Mouse (Mus musculus) heart, embryonic 15.5 days (tissue): ENCODE results near the gene 1700030K09Rik. TPM values are rescaled to one million over a fixed set of nuclear protein-coding genes. Genes with fewer than 3 reads are reported as not detected.

ENCODE experiments used
- ATAC-seq: fragments of 200-750 bp; cut with Nextera tagmentation; replicated peaks from 2 replicates; pipeline ENCODE4 v1.8.0; 2017; ENCODE audit warnings: low read depth, moderate TSS enrichment; ENCODE audit not compliant: insufficient number of reproducible peaks, insufficient read depth, low FRiP score
- H3K27ac ChIP-seq: fragments of 300-500 bp; sonication (generic); 2 replicates; pipeline ENCODE4 v1.5.1; 2015; ENCODE audit warnings: mild to moderate bottlenecking, inconsistent platforms
- H3K27me3 ChIP-seq: fragments of 300-500 bp; sonication (generic); 2 replicates; pipeline ENCODE4 v1.6.1; 2015; ENCODE audit warnings: inconsistent platforms
- H3K36me3 ChIP-seq: fragments of 300-500 bp; sonication (generic); 2 replicates; pipeline ENCODE4 v1.6.1; 2015; ENCODE audit warnings: mild to moderate bottlenecking, inconsistent platforms
- H3K4me1 ChIP-seq: fragments of 300-500 bp; sonication (generic); replicated peaks from 2 replicates; pipeline ENCODE4 v1.6.1; 2015; ENCODE audit warnings: inconsistent platforms
- H3K4me2 ChIP-seq: fragments of 300-500 bp; sonication (generic); 2 replicates; pipeline ENCODE4 v1.6.1; 2015; ENCODE audit warnings: inconsistent platforms, mild to moderate bottlenecking, moderate library complexity
- H3K4me3 ChIP-seq: fragments of 300-500 bp; sonication (generic); 2 replicates; pipeline ENCODE4 v1.5.1; 2015; ENCODE audit warnings: mild to moderate bottlenecking, inconsistent platforms
- H3K9ac ChIP-seq: fragments of 300-500 bp; sonication (generic); 2 replicates; pipeline ENCODE4 v1.6.1; 2015; ENCODE audit warnings: mild to moderate bottlenecking, inconsistent platforms
- H3K9me3 ChIP-seq: fragments of 300-500 bp; sonication (generic); replicated peaks from 2 replicates; pipeline ENCODE4 v1.6.1; 2016; ENCODE audit warnings: inconsistent platforms
- WGBS: fragments of 180-500 bp; shearing (Covaris S2); methylation state at CpG from one replicate; pipeline ENCODE4 v1.1.7; 2015; ENCODE audit warnings: mixed read lengths; 5-methylcytosine and 5-hydroxymethylcytosine counted together
- polyA plus RNA-seq: library from polyadenylated mRNA; unstranded; fragments of >200 nt; fragmentation: Nextera tagmentation; extraction: Ambion mirVana; gene quantifications from 2 replicates; pipeline ENCODE4 v1.2.1, GENCODE M21; 2015

1700030K09Rik gene
- polyA plus RNA-seq, 1 experiment from 2014 or later = 8.6 TPM

DNA sequence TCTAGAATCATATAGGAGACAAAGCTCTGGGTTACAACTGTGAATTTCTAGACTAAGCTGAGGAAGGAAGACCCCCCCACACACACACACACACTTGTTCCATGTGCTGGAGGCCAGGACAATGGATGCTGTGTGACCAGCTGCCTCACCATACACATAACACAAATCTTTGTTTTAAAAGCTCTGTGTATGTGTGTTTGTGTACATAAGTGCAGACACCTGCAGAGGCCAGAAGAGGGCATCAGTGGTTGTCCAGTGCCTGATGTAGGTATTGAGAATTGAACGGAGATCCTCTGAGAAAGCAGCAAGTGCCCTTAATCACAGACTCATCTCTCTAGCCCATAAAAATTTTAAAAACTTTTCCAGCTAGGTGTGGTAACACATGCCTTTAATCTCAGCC is 20.8 kb upstream of the 1700030K09Rik start:
- no peaks in the 10 kb centered on the region for H3K9me3 ChIP-seq
- no peak overlapping the region for H3K9ac ChIP-seq
- no peaks in the 10 kb centered on the region for H3K36me3 ChIP-seq
- H3K27me3 ChIP-seq = no peaks in the 10 kb centered on the region
- H3K27ac ChIP-seq = no peak overlapping the region
- no peak overlapping the region for H3K4me2 ChIP-seq
- 71% methylated on average over 1 of the region's 1 CpGs for WGBS
- no peak for ATAC-seq
- H3K4me3 ChIP-seq = no peak overlapping the region
- peaks cover 32% of the 10 kb centered on the region for H3K4me1 ChIP-seq

DNA sequence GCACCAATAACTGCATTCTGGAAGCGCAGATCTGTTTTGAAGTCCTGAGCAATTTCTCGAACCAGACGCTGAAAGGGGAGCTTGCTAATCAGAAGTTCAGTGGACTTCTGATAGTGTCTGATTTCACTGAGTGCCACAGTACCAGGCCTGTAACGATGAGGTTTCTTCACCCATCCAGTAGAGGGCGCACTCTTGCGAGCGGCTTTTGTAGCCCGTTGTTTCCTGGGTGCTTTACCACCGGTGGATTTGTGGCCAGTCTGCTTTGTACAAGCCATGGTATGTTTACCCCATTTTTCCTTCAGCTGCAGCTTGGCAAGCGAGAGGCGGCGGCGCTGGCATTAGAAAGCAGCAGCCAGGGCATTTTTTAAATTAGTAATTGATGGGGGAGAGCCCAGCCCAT is 14.0 kb upstream of the 1700030K09Rik start:
- 49% methylated on average over 13 of the region's 13 CpGs for WGBS

DNA sequence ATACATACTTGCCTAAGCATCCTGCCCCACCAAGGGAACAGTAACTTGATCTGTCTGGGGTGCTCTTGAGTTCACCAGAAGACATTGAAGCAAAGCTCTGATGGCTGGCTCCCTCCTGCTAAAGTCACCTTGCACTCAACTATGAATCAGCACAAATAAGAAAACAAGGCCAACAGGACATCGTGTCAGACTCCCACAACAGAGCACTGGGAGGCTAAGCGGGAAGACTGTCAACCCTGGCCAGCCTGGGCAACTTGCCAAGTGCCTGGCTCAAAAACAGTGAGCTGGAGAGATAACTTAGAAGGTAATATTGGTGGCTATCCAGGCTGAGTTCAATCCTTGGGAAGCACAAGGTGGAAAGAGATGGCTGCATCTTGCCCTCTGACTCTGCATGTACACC is 8.7 kb upstream of the 1700030K09Rik start:
- Histone ChIP-seq H3K4me3 (no peak overlapping the region), H3K36me3 (no peaks in the 10 kb centered on the region), H3K27ac (peak overlapping the region; percentile 60), H3K9me3 (no peaks in the 10 kb centered on the region), H3K27me3 (no peaks in the 10 kb centered on the region), H3K4me1 (peaks cover 7% of the 10 kb centered on the region), H3K4me2 (no peak overlapping the region), H3K9ac (no peak overlapping the region)
- peak; percentile 50; the same call in 1 of the 2 replicates for ATAC-seq
- 6% methylated on average over 2 of the region's 2 CpGs for WGBS

More for the DNA sequence above, 14.0 kb upstream of the 1700030K09Rik start:
- no peaks in the 10 kb centered on the region for H3K9me3 ChIP-seq
- no peak overlapping the region for H3K9ac ChIP-seq
- ATAC-seq = no peak
- no peak overlapping the region for H3K4me3 ChIP-seq
- H3K27me3 ChIP-seq = no peaks in the 10 kb centered on the region
- H3K36me3 ChIP-seq = no peaks in the 10 kb centered on the region
- no peak overlapping the region for H3K27ac ChIP-seq
- peaks cover under 1% of the 10 kb centered on the region for H3K4me1 ChIP-seq
- no peak overlapping the region for H3K4me2 ChIP-seq

DNA sequence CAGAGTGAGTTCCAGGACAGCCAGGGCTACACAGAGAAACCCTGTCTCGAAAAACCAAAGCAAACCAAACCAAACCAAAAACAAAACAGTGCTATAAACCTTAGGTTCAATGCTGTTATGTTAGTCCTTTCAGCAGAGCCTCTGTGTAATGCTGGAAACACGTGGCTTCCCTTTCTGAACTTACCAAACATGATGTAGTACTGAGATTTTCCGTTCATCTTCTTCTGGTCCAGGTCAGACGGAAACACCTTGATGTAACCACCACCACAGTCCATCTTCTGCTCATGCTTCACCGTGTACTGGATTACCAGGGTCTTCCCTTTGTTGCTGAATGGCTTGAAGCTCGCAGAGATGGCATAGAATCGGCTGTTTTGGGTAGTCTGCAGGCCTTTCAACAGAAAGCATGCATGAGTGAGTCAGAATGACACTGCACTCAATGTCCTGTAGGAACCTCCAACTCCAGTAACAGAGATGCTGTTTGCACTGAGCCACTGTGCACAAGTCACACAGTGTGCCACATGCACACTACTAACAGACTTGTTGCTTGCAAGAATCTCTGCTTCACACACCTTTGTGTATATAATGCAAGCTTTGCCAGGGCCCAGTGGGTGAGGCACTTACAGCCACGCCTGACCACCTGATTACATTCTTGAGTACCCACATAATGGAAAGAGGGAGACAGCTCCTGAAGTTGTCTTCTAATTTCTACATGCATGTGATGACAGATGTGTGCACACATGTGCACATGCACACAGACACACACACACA is 5.2 kb upstream of the 1700030K09Rik start:
- Histone ChIP-seq H3K36me3 (no peaks in the 10 kb centered on the region), H3K4me3 (no peak overlapping the region), H3K9ac (no peak overlapping the region), H3K27ac (no peak overlapping the region), H3K4me1 (peaks cover 10% of the 10 kb centered on the region), H3K4me2 (no peak overlapping the region), H3K27me3 (no peaks in the 10 kb centered on the region), H3K9me3 (no peaks in the 10 kb centered on the region)
- ATAC-seq = no peak
- 75% methylated on average over 8 of the region's 8 CpGs for WGBS

DNA sequence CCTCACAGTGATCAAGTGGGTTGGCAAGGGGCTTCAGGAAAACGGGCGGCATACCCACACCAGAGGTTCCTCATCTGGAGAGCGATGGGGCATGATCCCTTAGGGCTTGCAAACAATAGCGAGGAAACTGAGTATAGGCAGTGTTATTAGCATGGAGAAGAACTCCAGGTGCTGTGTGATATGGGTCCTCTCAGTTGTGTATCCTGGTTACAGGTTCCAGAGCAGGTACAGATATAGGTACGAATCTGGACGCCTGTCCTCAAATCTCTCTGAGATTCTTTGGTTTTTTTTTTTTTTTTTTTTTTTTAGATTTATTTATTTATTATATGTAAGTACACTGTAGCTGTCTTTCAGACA is 292 bp downstream of the 1700030K09Rik start:
- Histone ChIP-seq H3K9me3 (no peaks in the 10 kb centered on the region), H3K27me3 (no peaks in the 10 kb centered on the region), H3K4me2 (peak overlapping the region; percentile 74), H3K27ac (0 out of 2 replicates have a peak overlapping the region, but pooled peaks have one; percentile 29), H3K9ac (peak overlapping the region; percentile 59), H3K4me3 (peak overlapping the region; percentile 51), H3K4me1 (peaks cover 4% of the 10 kb centered on the region; the same call in 1 of the 2 replicates), H3K36me3 (0 out of 2 replicates have a peak, but pooled peaks cover 1% of the 10 kb centered on the region)
- no peak; the same call in none of the 2 replicates for ATAC-seq
- 47% methylated on average over 6 of the region's 6 CpGs for WGBS

DNA sequence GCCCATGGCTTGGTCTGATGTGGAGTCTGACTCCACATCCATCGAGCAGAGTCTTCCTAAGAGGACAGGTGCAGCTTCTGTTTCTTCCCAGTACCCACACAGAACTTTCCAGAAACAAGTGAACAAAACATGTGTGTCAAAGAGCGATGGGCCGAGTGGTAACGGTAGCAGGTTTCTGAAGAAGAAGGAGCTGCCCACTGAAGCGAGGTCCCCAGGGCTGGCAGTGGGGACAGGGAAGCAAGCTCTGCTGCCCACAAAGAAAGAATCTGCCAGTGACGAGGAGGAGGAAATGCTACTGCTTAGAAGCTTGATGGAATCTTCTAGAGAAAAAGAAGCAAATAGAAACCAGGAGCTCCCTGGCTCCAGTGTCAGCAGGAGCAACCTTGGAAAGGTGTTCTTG is 1.4 kb downstream of the 1700030K09Rik start:
- Histone ChIP-seq H3K4me1 (peaks cover 4% of the 10 kb centered on the region; the same call in 1 of the 2 replicates), H3K27me3 (no peaks in the 10 kb centered on the region), H3K36me3 (peaks cover 12% of the 10 kb centered on the region), H3K27ac (no peak overlapping the region), H3K9me3 (no peaks in the 10 kb centered on the region), H3K4me3 (no peak overlapping the region), H3K9ac (no peak overlapping the region), H3K4me2 (no peak overlapping the region)
- no peak for ATAC-seq
- 90% methylated on average over 6 of the region's 6 CpGs for WGBS

DNA sequence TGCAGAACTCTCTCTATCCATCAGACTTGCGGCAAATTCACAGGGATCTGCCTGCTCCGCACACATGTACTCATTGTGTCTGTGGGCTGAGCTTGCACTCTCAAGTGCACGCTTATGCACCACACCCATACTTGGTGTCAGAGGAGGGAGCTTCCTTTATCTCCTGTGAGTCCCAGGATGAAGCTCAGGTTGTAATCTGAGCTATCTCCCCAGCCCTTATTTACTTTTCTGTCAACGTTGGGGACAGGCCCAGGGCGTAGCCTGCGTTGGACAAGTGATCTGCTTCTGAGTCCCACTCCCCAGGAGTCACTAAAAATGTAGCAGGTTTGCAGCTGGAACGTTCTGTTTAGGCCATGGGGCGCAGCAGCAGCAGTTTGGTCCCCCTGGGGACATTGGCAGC is 7.8 kb downstream of the 1700030K09Rik start:
- Histone ChIP-seq H3K4me2 (no peak overlapping the region), H3K4me3 (no peak overlapping the region), H3K9me3 (no peaks in the 10 kb centered on the region), H3K27ac (no peak overlapping the region), H3K4me1 (no peaks in the 10 kb centered on the region), H3K27me3 (no peaks in the 10 kb centered on the region), H3K9ac (no peak overlapping the region), H3K36me3 (peaks cover 41% of the 10 kb centered on the region)
- no peak for ATAC-seq
- WGBS = 66% methylated on average over 8 of the region's 8 CpGs

DNA sequence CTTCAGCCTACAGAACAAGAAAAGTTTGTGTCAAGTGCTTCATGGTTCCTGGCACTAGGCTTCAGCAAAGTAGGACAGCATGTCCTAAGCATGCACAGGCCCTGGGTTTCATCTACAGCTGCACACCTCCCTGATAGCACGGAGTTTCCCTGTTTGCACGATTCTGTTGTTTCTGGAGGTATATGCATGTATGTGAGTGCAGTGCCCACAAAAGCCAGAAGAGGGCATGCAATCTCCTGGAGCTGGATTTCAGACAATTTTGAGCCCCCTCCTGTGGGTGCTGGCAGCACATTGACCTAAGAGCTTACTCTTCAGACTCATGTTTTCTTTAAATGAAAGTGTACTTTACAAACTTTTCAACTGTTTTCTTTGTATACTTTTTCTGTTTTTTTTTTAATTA is 10.2 kb downstream of the 1700030K09Rik start:
- ATAC-seq = no peak
- H3K4me1 ChIP-seq = no peaks in the 10 kb centered on the region
- WGBS = 97% methylated on average over 2 of the region's 2 CpGs
- H3K4me2 ChIP-seq = no peak overlapping the region
- no peaks in the 10 kb centered on the region for H3K9me3 ChIP-seq
- H3K9ac ChIP-seq = no peak overlapping the region
- no peak overlapping the region for H3K4me3 ChIP-seq
- H3K27me3 ChIP-seq = no peaks in the 10 kb centered on the region
- peaks cover 49% of the 10 kb centered on the region for H3K36me3 ChIP-seq
- no peak overlapping the region for H3K27ac ChIP-seq

DNA sequence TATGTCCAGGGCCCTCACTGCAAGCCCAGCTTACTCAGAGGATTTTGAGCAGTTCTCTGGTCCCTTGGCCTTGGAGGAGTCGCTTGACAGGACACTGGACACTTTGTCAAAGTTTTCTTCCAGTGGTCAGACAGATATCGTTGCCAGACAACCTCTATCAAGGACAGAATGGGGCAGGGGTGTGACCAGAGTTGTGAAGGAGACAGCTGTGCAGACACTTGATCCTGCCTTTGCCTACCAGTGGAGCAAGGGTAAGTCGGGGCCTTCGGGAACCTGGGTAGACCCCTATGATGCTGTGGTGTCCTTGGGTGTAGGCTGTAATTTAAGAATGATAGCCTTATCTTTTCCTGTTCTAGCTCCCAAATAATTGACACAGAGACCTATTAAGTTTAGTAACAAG is 11.6 kb downstream of the 1700030K09Rik start:
- no peaks in the 10 kb centered on the region for H3K27me3 ChIP-seq
- 60% methylated on average over 4 of the region's 4 CpGs for WGBS
- H3K9me3 ChIP-seq = no peaks in the 10 kb centered on the region
- no peak overlapping the region for H3K27ac ChIP-seq
- H3K4me2 ChIP-seq = no peak overlapping the region
- H3K4me3 ChIP-seq = no peak overlapping the region
- H3K36me3 ChIP-seq = peaks cover 47% of the 10 kb centered on the region
- ATAC-seq = no peak
- H3K4me1 ChIP-seq = no peaks in the 10 kb centered on the region
- no peak overlapping the region for H3K9ac ChIP-seq

DNA sequence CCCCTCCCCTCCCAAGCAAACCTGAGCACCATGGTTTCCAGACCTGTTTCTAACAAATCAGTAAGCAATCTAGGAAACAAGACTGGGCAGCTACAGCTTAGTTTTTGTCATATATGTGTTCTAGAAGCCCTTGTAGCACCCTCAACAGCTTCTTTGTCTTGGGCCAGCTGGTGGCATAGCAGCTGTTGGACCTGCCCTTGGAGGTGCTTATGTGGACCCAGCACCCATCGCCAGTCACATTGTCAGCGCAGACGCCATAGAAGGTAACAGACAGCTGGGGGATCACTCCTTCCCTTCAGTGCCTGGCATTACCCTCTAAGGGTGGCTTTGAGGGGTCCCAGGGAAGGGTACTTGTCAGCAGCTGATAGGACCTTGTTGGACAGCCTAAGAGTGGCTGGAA is 14.1 kb downstream of the 1700030K09Rik start:
- H3K36me3 ChIP-seq = peaks cover 60% of the 10 kb centered on the region

DNA sequence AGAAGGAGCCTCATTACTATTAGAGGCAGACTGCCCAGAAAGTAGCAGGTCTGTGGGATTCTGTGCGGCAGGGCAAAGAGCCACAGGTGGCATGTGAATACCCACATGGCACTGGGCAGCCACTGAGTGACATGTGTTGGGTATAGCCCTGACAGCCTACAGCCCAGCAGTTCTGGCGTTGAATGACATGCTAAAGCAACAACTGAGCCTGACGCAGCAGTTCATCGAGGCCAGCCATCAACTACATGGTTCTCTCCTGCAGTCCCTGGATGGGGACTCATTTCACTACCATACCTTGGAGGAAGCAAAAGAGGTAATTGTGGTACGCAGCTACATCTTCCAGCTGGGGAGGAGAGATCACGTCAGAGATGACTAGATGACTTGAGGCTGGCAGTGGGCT is 14.8 kb downstream of the 1700030K09Rik start:
- no peaks in the 10 kb centered on the region for H3K9me3 ChIP-seq
- H3K4me2 ChIP-seq = no peak overlapping the region
- no peaks in the 10 kb centered on the region for H3K27me3 ChIP-seq
- no peak overlapping the region for H3K9ac ChIP-seq
- H3K36me3 ChIP-seq = peaks cover 60% of the 10 kb centered on the region
- WGBS = 82% methylated on average over 6 of the region's 6 CpGs
- H3K4me3 ChIP-seq = no peak overlapping the region
- H3K4me1 ChIP-seq = no peaks in the 10 kb centered on the region
- no peak for ATAC-seq
- no peak overlapping the region for H3K27ac ChIP-seq

More for the DNA sequence above, 14.1 kb downstream of the 1700030K09Rik start:
- no peak overlapping the region for H3K27ac ChIP-seq
- H3K4me2 ChIP-seq = no peak overlapping the region
- no peaks in the 10 kb centered on the region for H3K27me3 ChIP-seq
- H3K4me1 ChIP-seq = no peaks in the 10 kb centered on the region
- H3K9ac ChIP-seq = no peak overlapping the region
- WGBS = 87% methylated on average over 3 of the region's 3 CpGs
- no peaks in the 10 kb centered on the region for H3K9me3 ChIP-seq
- no peak for ATAC-seq
- no peak overlapping the region for H3K4me3 ChIP-seq
